Mouse (Mus musculus) cerebellum, adult 2 months (tissue): ENCODE data around the gene Src.

ENCODE experiments used
- CTCF ChIP-seq: fragments of 200-500 bp; IDR thresholded peaks from 2 replicates; pipeline ENCODE4 v1.5.1; 2011; ENCODE audit warnings: low read depth, mild to moderate bottlenecking, control low read depth, low read length, moderate library complexity, borderline replicate concordance; ENCODE audit not compliant: insufficient read depth
- POLR2A ChIP-seq: fragments of 200-500 bp; IDR thresholded peaks from 2 replicates; pipeline ENCODE4 v1.6.1; 2011; ENCODE audit warnings: low read length, control low read depth, borderline replicate concordance; ENCODE audit not compliant: insufficient read depth

DNA sequence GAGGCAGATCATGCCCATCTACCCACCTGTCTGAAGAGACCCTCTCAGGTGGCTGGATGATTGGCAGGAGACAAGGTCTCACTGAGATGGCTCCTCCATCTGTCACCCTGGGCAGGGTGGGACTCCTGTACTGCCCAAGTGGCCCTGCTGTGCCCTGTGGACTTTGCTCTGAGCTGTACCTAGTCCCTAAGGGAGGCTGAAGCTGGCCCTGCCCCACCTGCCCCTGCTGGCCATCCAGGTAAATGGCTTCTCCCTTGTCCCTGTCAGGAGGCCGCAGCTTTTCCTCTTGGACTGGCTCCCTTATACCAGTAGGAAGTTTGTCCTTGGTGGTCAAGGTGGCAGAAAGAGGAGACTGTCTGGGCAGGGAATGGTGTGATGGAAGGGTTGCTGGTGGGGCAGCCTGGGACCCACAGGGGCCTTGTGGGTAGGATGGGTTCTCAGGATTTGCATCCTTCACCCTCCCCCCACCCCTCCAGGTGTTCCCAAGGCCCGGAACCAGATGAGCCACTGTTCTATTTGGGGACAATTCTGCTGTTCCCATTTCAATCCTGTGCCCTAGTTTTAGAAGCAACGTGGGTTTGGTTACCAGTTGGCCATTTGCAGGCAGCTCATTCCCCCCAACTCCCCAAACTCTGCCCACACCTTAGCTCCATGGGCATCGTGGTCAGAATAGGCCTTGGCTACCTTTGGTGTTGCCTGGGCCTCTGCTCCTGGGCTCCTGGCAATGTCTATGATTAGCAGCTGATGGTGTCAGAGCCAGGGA is 12.6 kb downstream of the Src start:
- TF ChIP-seq CTCF = no peak
- no peak for TF ChIP-seq POLR2A
